Mouse (Mus musculus) erythroblast, adult 5-6 weeks (primary cell): ENCODE results near the gene BC017158. TPM values are rescaled to one million over a fixed set of nuclear protein-coding genes. Genes with fewer than 3 reads are reported as not detected.
"Not testable (repeated sequence)": the region's sequence is repeated elsewhere in the genome, so short reads cannot be mapped to it uniquely, and the experiment has no call there.

ENCODE experiments used
- ATAC-seq: replicated peaks from 2 replicates; pipeline ENCODE4 v1.8.0; 2016; ENCODE audit warnings: moderate number of reproducible peaks, mild to moderate bottlenecking, moderate TSS enrichment, inconsistent platforms; ENCODE audit not compliant: poor library complexity, low FRiP score, severe bottlenecking
- total RNA-seq, 2 experiments: library from RNA; stranded (forward) in 1 of 2; stranded (reverse) in 1 of 2; fragments of 150-400 nt in 1 of 2; fragments of 200-764, 138-1000 nt in 1 of 2; gene quantifications; 2 replicates each; pipeline versions ENCODE4 v1.2.3 to v1.2.4; 2015 to 2017; ENCODE audit warnings: low replicate concordance in 2 of 2

Gene BC017158
- 29.2 and 52.5 TPM in 2 replicates for total RNA-seq (2015; ENCODE audit: low replicate concordance)
- 41.7 and 56.7 TPM in 2 replicates for total RNA-seq (2017; ENCODE audit: low replicate concordance)

DNA sequence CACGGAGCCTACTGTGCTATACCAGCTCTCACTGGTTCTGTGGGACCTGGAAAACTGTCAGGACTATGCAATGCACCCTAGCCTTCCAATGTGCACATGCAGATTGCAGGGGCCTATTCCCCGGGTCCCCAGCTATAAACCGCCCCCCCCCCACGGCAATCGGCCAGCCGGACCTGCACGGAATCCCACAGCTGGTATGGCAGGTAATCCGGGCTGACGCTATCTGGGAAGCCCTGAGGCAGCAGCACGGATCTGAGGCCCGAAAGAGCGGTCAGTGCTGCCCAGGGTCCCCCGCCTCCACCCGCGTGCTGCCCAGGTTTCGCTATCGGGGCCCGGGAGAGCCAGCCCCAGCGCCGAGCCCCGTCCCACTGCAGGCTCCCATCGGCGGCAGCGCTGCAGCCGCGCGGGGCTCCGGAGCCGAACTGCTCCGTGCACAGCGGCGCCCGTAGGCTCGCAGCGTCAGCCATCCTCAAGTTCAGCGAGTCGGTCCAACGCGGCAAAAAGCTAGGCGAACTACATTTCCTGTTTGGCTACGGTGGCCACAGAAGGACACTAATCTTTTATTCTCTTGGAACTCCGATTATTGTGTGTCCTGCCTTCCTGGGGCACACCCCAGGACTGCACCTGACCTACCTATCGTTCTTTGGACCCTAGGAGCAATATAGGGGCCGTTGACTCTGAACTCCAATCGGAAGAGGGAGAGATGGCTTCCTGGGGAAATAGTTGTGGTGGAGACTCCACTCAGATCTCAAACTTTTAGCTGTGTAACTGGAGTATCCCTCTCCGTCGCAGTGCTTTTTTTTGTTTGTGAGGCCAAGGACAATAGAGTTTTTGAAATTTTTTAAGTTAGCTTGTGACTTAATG, at the start of gene BC017158:
BC017158 (minus strand) TSS at position 554 of the 864 bp plus-strand sequence.
- ATAC-seq: peak; percentile 69

DNA sequence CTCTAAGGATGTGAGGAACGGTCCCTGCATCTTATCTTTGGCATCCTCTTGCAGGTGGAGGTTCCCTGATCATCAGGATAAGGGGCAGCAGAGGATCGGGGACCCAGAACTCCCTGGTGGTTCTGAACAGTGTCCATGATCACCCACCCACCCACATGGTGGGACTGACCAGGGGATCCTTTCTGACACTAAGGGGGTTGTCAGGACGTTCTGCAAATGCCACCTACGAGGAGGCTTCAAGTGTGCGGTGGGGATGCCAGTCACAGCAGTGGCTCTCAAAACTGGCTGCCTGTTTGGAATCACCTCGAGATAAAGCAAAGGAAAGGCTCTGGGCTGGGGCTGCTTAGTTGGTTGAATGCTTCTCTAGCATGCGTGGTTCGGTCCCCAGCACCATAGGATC, 49.0 kb upstream of the BC017158 start:
- no peak for ATAC-seq

DNA sequence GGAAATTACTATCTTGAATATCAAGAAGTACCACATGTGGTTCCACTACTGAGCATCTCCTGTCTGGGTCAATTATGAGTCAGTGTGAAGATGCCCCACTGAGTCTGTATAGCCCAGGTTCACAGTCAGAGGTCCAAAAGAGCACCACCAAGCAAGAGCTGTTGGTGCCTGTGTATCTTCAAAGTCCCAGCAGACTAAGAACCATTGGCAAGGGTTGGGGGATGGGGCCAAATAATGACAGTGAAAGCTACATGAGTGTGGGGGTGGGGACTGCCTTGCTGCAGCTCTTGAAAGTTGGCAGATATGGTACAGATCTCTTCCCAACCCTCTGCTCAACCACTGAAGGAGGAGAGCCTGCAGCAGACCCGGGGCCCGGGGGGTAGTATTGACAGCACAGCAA, 48.6 kb upstream of the BC017158 start:
- ATAC-seq: no peak

DNA sequence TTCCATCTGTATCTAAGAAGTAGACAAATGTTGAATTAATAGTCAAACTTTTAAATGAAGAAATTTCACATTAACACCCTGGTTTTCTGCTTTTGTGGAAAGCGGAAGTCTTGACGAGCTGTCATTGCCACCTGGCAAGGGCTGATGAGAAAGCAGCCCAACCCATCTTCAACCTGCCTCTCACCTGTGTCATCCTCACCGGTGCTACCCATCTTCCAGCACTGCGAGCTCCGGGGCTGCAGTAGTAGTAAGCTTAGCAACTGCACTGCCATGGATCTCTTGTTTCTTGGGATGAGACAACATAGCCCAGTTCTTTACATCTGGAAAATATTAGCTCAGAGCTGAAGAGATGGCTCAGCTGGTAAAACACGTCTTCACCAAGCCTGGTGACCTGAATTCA, 47.7 kb upstream of the BC017158 start:
- no peak for ATAC-seq

DNA sequence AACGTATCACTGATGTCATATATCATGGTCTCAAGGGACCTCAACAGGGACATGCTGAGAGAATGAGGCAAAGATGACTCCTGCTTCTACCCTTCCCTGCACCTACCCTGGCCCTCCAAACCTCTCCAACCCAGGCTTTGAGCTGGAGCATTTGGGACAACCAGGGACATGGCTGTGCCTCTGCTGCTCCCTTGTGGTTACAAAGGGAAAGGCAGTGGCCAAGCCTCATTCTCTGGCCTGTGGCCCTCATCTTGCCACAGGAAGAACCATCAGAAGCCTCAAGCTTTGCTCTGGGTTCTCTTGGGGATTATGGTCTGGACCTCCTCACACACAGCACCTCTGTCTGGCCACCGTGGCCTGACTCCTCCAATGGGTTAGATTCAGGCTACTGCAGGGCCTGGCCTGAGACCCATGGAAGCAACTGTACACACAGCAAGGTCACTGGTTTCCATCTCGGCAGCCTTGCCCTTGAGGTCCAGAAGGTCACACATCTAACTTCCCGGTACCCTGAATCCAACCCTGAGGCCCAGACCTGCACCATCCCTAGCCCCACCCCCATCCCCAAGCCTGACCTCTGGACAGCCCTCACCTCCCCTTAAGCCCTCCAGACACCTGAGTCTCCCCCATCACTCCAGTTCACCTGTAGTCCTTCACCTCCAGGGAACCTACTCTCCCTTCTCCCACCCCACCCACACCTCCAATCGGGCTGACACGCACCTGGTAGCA, 47.1 kb upstream of the BC017158 start:
- peak; percentile 94 for ATAC-seq

DNA sequence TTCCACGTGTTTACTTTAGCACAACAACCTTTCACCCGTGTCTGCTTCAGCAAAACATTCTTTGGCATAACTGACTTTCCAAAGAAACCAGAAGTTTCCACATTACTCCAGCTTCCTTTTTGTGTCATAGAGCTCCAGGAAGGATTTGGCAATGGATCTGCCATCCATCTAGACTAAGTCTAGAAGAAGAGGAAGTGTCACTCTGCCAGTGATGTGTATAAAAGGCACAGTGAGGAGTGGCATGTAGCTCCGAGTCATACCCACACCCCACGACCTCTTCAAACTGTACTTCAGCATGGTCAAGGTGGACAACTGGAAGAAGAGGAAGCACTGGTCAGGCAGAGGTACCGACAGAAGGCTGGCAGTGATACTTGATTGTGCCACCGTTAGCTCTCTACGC, 46.5 kb upstream of the BC017158 start:
- no peak; the same call in 1 of the 2 replicates for ATAC-seq

DNA sequence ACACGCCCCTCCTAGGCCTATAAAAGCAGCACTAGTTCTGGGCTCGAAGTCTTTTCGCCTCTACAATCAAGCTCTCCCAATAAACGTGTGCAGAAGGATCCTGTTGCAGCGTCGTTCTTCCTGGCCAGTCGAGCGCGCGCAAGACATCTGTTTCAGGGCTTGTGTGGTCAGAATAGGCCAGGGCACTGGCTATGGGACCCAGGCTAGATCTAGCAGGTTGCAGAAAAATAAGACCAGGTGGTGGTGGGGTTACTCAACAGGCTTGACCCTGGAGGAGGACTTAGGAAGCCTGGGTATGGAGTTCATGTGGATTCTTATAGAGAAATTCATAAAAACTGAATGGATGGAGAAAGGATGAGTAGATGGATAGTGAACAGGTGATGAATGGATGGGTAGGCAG, 44.7 kb upstream of the BC017158 start:
- not testable (repeated sequence) for ATAC-seq

DNA sequence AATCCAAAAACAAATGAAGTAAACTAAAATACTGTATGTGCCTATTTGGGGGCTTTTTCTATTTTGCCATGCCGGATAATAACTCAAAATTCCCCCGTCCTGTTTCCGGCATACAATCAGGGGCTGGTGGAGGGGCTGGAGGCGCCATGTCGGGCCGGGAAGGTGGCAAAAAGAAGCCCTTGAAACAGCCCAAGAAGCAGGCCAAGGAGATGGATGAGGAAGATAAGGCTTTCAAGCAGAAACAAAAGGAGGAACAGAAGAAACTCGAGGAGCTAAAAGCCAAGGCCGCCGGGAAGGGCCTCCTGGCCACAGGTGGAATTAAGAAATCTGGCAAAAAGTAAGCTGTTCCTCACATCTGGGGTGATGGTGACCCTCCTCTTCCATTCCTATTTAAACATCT, 42.4 kb upstream of the BC017158 start:
- ATAC-seq: not testable (repeated sequence)

DNA sequence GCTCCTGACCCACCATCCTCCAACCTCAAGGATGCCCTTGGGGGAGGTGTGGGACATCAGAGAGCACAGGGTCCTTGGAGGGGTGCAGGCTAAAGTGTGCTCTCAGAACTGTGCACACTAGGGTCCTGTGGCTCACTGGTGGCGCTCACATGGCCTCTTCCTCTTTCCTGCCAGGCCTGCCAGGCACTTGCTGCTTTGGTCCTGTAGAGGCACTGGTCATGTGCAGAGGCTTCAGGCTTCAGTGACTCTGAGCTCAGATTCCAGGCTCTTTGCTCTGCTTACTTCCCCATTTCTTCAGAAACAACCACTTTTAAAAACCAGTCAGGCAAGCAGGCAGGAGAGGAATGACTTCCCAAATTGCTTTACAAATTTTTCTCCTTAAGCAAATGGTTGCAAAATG, 34.9 kb upstream of the BC017158 start:
- peak; percentile 26; the same call in 1 of the 2 replicates for ATAC-seq

DNA sequence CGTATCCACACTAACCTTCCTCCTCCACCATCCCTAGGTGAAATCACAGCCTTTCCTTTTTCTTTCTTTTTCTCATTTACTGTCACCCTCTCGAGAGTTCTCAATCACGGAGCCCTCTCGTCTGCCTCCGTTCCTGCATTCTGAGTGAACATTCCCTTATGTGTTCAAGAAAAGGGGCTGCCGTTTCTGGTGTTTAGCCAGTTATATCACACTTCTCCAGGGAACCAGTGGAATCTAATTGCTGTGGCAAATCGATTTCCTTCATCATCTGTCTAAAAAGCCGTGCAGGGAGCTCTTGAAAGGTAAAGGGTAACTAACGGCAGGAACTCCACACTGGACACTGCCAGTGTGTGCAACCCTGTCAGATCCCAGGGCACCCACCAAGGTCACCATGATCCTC, 33.0 kb upstream of the BC017158 start:
- no peak for ATAC-seq

DNA sequence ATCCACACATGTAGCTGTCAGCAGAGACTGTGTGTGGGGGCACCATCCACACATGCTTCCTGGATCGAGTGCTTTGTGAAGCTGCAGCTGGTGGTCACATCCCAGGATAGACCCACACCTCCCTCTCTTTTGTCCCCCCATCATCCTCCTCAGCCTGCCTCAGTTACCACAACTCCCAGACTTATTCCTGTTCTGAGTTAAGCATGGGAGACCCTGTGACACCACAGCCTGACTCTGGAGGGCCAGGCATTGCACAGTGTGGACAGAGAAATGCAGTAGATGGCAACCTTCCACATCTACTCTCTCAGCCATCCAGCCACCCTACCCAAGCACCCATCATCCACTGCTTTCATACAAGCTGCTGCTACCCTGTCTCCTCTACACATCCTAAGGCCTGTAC, 27.0 kb upstream of the BC017158 start:
- 0 out of 2 replicates have a peak, but pooled peaks have one; percentile 20 for ATAC-seq

DNA sequence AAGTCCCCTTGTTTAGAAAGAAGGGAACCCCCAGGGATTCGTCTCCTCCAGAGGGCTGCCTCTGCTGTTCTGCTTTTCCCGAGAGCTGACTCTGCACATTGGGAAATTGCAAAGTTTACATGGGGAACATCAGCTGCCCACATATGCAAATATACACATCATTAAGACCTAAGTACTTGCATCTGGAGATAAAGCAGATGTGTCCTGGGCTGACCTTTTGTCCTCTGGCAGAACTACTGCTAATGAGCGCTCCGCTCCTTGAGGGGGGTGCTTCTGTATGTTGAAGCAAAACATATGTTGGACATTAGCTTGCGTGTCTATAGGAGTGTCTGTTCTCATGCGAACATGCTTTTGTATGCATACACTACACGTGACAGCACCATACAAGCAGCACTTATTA, 23.3 kb upstream of the BC017158 start:
- no peak for ATAC-seq

DNA sequence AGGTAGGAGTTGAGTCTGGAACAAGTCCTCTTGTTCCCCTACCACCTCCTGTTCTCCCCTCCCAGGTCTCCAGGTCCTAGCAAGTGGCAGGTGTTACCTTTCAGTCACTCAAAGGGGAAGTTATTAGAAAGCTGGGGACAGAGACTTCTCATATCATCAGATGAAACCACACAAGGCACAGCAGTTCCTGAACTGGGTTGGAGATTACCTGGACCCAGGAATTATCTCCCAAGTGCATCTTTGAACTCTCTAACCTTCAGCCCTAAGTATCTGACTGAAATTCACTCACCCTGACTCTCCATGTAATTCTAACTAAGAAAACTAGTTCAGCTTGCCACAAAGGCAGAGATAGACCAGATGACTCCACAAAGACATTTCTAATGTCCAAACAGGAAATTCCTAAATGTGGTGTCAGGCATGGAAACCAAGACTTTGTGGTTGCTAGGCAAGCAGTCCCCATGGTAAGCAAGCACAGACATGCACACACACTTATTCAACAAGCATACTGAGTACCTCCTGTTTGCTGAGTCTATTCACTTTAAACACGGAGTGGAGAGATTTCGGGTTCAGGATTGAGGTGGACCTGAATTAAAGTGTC, 22.3 kb upstream of the BC017158 start:
- ATAC-seq: no peak

DNA sequence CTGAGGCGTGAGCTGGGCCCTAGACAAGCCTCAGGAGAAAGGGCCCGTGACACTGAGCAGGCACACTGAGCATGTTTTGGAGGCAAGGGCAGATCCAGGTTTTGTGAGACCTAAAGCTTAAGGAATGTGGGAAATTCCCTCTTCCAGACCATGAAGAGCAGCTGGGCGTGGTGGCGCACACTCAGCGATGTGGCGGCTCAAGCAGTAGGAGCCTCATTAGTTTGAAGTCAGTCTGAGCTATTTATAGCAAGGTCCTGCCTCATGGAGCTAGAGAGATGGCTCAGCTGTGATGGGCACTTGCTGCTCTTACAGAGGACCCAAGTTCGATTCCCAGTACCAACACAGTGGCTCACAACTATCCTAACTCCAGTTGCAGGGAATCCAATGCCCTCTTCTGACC, 21.2 kb upstream of the BC017158 start:
- ATAC-seq: no peak

DNA sequence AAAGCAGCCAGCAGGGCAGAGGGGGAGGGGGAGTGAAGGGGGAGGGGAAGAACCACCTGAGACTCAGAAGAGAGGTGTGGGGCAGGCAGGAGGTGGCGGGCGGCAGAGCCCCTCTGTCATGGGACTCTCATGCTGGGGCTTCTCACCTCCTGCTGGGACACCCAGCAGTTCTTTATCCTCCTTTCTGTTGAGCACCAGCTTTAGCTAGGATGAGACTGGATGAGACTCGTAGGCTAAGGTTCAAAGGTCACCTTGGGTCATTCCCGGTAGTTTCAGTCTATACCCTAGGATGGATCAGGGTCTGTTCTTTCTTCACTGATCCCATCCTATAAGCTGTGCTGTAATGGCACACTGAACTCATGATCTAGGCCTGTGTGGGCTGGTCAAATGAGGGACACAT, 19.0 kb upstream of the BC017158 start:
- no peak for ATAC-seq

DNA sequence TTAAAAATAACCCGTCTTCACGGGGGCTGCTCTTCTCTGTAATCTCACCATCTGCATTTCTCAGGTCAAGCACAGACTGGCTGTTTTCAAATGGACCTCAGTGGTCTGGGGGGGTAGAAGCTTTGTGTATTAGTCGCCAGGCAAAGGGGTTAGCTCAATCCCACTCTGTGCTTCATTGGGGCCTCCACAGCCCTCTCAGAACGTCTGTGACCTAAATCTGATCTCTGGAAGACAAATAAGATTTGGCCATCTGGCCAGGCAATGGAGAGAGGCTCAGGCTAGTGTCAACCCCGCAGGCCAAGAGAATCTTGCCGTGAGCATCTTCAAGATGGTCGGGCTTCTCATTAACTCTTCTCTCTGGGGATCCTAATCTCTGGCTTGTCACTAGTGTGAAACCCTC, 16.5 kb upstream of the BC017158 start:
- no peak for ATAC-seq

DNA sequence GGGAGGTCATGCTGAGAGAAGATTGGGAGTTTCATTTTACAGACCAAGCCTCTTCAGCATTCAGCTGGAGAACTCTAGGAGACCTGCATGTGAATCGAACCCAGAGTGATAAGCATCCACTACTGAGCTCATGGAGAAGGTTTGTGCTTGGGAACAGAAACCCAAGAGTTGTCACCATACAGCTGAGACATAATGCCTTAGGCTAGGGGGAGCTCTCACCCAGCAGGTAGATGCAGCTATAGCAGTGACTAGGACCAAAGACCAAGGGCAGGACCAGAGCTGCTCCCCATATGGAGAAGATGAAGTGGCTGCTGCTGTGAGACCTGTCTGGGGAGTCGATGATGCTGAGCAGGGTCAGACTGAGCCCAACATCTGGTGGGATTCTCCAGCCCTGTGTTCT, 15.6 kb upstream of the BC017158 start:
- ATAC-seq: no peak

DNA sequence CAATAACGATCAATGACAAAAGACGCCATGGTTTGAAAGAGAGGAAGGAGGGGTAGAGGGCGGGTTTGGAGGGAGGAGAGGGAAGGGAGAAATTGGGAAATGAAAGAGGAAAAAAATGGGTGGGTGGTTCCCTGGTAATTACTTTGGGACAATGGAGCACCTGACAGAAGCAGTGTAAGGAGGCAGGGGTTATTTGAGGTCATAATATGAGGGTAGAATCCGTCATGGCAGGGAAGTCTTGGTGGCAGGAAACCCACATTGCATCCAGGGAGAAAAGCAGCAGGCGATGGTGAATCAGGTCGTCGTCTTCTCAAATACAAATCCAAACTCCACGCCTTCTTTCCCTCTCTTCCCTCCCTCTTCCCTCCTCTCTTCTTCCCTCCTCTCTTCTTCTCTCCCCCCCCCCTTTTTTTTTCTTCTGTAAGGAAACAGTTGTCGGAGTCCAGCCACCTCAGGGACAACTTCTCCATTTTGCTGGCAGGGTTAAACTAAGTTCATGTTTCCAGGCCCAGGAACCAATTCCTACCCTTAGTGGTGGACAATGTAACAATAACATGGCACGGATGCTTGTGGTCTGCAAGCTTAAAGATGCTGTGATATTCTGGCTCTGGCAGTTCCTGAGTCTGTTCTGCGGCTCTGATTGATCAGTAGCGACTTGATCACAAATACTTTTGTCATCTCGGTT, 14.5 kb upstream of the BC017158 start:
- no peak for ATAC-seq

DNA sequence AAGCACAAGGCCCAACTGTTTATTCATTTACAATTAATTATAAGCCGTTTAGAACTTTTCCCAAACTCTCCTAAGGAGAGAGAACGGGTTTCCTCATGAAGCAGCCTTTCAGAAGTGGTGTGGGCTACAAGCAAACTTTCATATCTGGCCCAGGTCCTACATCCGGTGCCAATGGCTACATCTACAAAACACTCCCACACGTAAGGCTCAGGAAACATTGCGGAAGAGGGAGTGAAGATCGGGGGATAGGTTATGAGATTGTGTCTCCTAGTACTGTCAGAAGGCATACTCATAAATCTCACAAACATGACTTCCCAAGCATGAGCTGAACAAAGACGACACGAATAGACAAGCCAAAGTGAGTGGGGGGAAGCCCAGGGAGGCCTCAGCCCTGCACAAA, 13.8 kb upstream of the BC017158 start:
- no peak for ATAC-seq

DNA sequence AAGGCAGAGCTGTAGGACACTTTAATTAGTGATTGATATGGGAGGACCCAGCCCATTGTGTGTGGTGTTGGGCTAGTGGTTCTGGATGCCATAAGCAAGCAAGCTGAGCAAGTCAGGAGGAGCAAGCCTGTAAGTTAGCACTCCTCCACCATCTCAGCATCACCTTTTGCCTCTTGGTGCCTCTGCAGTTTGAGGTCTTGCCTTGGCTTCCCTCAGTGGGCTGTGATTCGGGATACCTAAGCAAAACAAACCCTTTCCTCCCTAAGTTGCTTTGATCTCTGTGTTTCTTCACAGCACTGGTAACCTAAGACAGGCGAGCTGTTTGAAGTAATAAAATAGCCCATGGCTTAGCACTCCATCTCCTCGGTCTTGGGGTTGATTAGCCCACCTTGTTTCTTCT, 13.3 kb upstream of the BC017158 start:
- no peak for ATAC-seq
